Mouse (Mus musculus): ENCODE results near the gene Psapl1.

- TF ChIP-seq POLR2A (IDR thresholded peaks at IDR 0.05; ENCODE audit: borderline replicate concordance, extremely low read depth, low read depth, low read length) (no peak), CTCF (IDR thresholded peaks at IDR 0.05; ENCODE audit: insufficient read depth, low read length) (no peak)
Measured at GRCm38 (mm10) chr5:36213310-36213709, 9.5 kb downstream of the Psapl1 start.

Measured in lung, adult 2 months (tissue).